ENCODE assay signal across 22 mouse cellular contexts in genomic region chr3:147183656-147184290, GRCm38 (mm10).
DNase-seq lines count a peak whose midpoint lies in the region; ATAC-seq and TF ChIP-seq lines count a peak whose summit lies in the region.
"Had no signal": no experiment of that assay in that cellular context is flagged by ENCODE, and none has a peak within 500 bp of the region (broad histone marks: within the 10 kb centered on the region; RNA-seq: fewer than 3 reads in every experiment).

No protein-coding gene starts in this region.

- 21% methylated on average over 11 of the region's 11 CpGs for WGBS in forebrain, embryonic 16.5 days
- 67% methylated on average over 11 of the region's 11 CpGs for WGBS in forebrain, embryonic 12.5 days
- WGBS in neural tube, embryonic 15.5 days, result 52% methylated on average over 11 of the region's 11 CpGs

- H3K4me3 ChIP-seq in forebrain, embryonic 16.5 days (replicated peaks; ENCODE audit: low read length), result no peak overlapping the region
- H3K4me3 ChIP-seq in forebrain, embryonic 12.5 days (replicated peaks), result no peak overlapping the region
- H3K4me3 ChIP-seq in neural tube, embryonic 15.5 days (replicated peaks), result no peak overlapping the region
- H3K4me3 ChIP-seq: limb, embryonic 12.5 days; liver, embryonic 13.5 days; lung, embryonic 15.5 days had no signal

- no peak for TF ChIP-seq CTCF in brain, embryonic 14.5 days (IDR thresholded peaks at IDR 0.05; ENCODE audit: borderline replicate concordance, extremely low read depth, insufficient read depth, insufficient read length)

- DNase-seq in neural tube, embryonic 10.5 days (ENCODE audit: extremely low spot score, low spot score), result no peak
- DNase-seq in brain, embryonic 14.5 days (ENCODE audit: low read depth), result peak; percentile 87
- DNase-seq in ovary, adult 18-20 months (ENCODE audit: low spot score), result no peak
- DNase-seq: adrenal gland, adult 8-10 months; cerebellum, adult 11-12 months; gastrocnemius, postnatal 25 days; kidney, adult 9 months; kidney, postnatal 36 days; layer of hippocampus, adult 9-11 months; liver, embryonic 13.5 days; right cerebral cortex, adult 18-20 months; thymus, adult 18-20 months had no signal

- H3K9me3 ChIP-seq in forebrain, embryonic 16.5 days (ENCODE audit: control insufficient read depth, low read length), result no peaks in the 10 kb centered on the region
- H3K9me3 ChIP-seq in forebrain, embryonic 12.5 days, result no peaks in the 10 kb centered on the region
- H3K9me3 ChIP-seq in neural tube, embryonic 15.5 days (replicated peaks), result no peaks in the 10 kb centered on the region
- H3K9me3 ChIP-seq: limb, embryonic 12.5 days; liver, embryonic 13.5 days; lung, embryonic 15.5 days had no signal

- no peaks in the 10 kb centered on the region for H3K36me3 ChIP-seq in forebrain, embryonic 16.5 days (ENCODE audit: control insufficient read depth, insufficient read depth)
- H3K36me3 ChIP-seq in forebrain, embryonic 12.5 days (replicated peaks), result no peaks in the 10 kb centered on the region
- no peaks in the 10 kb centered on the region for H3K36me3 ChIP-seq in neural tube, embryonic 15.5 days
- H3K36me3 ChIP-seq: G1E; limb, embryonic 12.5 days; liver, embryonic 13.5 days; lung, embryonic 15.5 days had no signal

- peak; percentile 16; the same call in 1 of the 2 replicates for ATAC-seq in forebrain, embryonic 16.5 days
- ATAC-seq in forebrain, embryonic 12.5 days (ENCODE audit: low FRiP score), result no peak
- ATAC-seq in neural tube, embryonic 15.5 days (ENCODE audit: low FRiP score), result peak; percentile 26; the same call in 1 of the 2 replicates
- ATAC-seq in megakaryocyte-erythroid progenitor cell, adult 5-6 weeks (replicated peaks; ENCODE audit: low FRiP score, low TSS enrichment, poor library complexity, severe bottlenecking), result no peak
- ATAC-seq: CD4-positive, CD25-positive, alpha-beta regulatory T cell, adult 4 months; inflammation-experienced regulatory T-cells, adult 6 months had no signal

- peak overlapping the region; percentile 5; the same call in 1 of the 2 replicates for H3K27ac ChIP-seq in forebrain, embryonic 16.5 days (ENCODE audit: low read length)
- H3K27ac ChIP-seq in forebrain, embryonic 12.5 days, result no peak overlapping the region
- H3K27ac ChIP-seq in neural tube, embryonic 15.5 days (replicated peaks), result no peak overlapping the region; the same call in 1 of the 2 replicates
- H3K27ac ChIP-seq: limb, embryonic 12.5 days; liver, embryonic 13.5 days; lung, embryonic 15.5 days; macrophage had no signal

- H3K9ac ChIP-seq in forebrain, embryonic 16.5 days (replicated peaks; ENCODE audit: low read depth, low read length), result no peak overlapping the region
- H3K9ac ChIP-seq in forebrain, embryonic 12.5 days, result no peak overlapping the region
- no peak overlapping the region for H3K9ac ChIP-seq in neural tube, embryonic 15.5 days (replicated peaks)
- H3K9ac ChIP-seq: limb, embryonic 12.5 days; liver, embryonic 13.5 days; lung, embryonic 15.5 days had no signal

- no peaks in the 10 kb centered on the region for H3K27me3 ChIP-seq in forebrain, embryonic 16.5 days (replicated peaks; ENCODE audit: control insufficient read depth, insufficient read depth, low read length)
- 0 out of 2 replicates have a peak, but pooled peaks cover 4% of the 10 kb centered on the region for H3K27me3 ChIP-seq in forebrain, embryonic 12.5 days
- no peaks in the 10 kb centered on the region for H3K27me3 ChIP-seq in neural tube, embryonic 15.5 days (replicated peaks)

- peaks cover 26% of the 10 kb centered on the region for H3K4me1 ChIP-seq in forebrain, embryonic 16.5 days (replicated peaks; ENCODE audit: control insufficient read depth, insufficient read depth, low read length)
- H3K4me1 ChIP-seq in forebrain, embryonic 12.5 days, result peaks cover 40% of the 10 kb centered on the region
- peaks cover 25% of the 10 kb centered on the region for H3K4me1 ChIP-seq in neural tube, embryonic 15.5 days
- H3K4me1 ChIP-seq: liver, embryonic 13.5 days had no signal

- H3K4me2 ChIP-seq in forebrain, embryonic 16.5 days (ENCODE audit: low read length), result no peak overlapping the region
- H3K4me2 ChIP-seq in forebrain, embryonic 12.5 days, result no peak overlapping the region
- no peak overlapping the region for H3K4me2 ChIP-seq in neural tube, embryonic 15.5 days
- H3K4me2 ChIP-seq: limb, embryonic 12.5 days; liver, embryonic 13.5 days; lung, embryonic 15.5 days had no signal

- no peak for TF ChIP-seq POLR2A in brain, embryonic 14.5 days (IDR thresholded peaks at IDR 0.05; ENCODE audit: borderline replicate concordance, extremely low read depth, insufficient read depth, insufficient read length, poor library complexity, severe bottlenecking)

Comparison
In these comparisons a context has a peak if more than half of its experiments do, and no peak if none do; other contexts are left out.
1. ATAC-seq: peak in forebrain, embryonic 16.5 days (single experiment) and neural tube, embryonic 15.5 days (single experiment); none in forebrain, embryonic 12.5 days (single experiment) and megakaryocyte-erythroid progenitor cell, adult 5-6 weeks (single experiment).